Mouse (Mus musculus) heart, adult 11 months (tissue): ENCODE measurements around the gene Lrrc72.

Source experiments
- DNase-seq: peaks from one replicate; pipeline ENCODE4 v3.0.0; 2022

The Lrrc72 gene

GRCm38 (mm10) chr12:36253298-36253697, at the start of gene Lrrc72:
TSS of gene Lrrc72 (minus strand) at chr12:36253398.
- DNase-seq: no peak

- DNase-seq: no peak
Observed at GRCm38 (mm10) chr12:36302326-36302725, 49.1 kb upstream of the Lrrc72 start.

DNA sequence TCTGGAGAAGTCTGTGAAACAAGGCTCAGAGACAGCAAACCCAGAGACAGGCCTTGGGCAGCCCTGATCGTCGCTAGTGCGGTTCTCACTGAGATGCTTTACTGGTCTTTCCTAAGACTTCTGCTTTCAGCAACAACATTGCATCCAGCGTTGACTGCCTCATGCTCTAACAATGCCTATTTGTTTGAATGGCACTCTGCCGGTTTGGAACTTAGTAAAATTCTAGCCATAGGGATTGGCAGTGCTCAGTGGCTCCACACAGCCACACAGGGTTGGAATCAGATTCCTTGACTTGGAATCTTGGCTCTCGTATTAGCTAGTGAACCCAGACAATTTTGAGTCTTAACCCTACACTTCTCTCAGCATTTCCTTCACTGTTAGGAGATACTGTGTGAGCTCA, 38.1 kb upstream of the Lrrc72 start:
- peak; percentile 46 for DNase-seq

GRCm38 (mm10) chr12:36290465-36290864, 37.3 kb upstream of the Lrrc72 start:
- no peak for DNase-seq

- DNase-seq: peak; percentile 93
Observed at GRCm38 (mm10) chr12:36289634-36290033, 36.4 kb upstream of the Lrrc72 start.

DNA sequence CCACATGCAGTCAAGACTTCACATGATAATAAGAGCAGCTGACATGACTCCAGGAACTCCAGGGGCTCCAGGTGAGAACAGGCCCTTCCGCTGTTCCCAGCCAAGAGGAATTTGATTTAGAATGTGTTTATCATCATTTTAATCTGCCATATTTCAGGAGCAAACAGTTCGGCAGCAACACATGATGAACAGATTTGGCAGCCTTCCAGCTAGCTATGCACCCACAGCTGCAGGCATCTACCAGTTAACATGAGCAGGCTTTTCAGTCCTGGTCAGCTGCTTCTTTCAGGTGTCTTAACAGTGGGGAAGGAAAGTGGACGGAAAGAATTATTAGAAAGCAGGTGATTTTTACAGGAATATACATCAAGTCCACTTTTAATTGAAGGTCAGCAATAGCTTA, 21.6 kb upstream of the Lrrc72 start:
- DNase-seq: no peak

- DNase-seq: no peak
Observed at GRCm38 (mm10) chr12:36267670-36268246, 14.6 kb upstream of the Lrrc72 start.

- no peak for DNase-seq
Observed at GRCm38 (mm10) chr12:36262116-36262721, 9.0 kb upstream of the Lrrc72 start.

DNA sequence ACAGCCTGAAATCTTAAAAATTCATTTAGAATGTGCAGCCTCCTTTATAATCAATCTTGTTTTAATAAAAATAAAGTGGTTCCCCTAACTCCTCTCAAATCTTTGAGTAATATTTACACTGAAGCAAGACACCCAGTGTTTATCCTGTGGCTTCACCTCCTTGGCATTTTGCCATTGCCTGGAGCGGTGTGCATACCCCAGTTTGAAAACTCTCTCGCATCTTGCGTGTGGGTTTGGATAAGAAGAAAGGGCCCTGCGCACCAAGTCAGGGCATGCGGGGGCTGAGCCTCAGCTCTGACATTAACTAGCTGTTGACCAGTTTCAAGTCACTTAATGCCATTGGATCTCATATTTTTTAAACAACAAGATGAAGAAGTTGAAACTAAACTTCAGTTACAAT, 2.2 kb upstream of the Lrrc72 start:
- DNase-seq: no peak

- no peak for DNase-seq
Observed at GRCm38 (mm10) chr12:36241171-36241570, 12.0 kb downstream of the Lrrc72 start.

GRCm38 (mm10) chr12:36231386-36231785, 21.8 kb downstream of the Lrrc72 start:
- DNase-seq: no peak

GRCm38 (mm10) chr12:36224392-36224791, 28.8 kb downstream of the Lrrc72 start:
- DNase-seq: peak; percentile 95

DNA sequence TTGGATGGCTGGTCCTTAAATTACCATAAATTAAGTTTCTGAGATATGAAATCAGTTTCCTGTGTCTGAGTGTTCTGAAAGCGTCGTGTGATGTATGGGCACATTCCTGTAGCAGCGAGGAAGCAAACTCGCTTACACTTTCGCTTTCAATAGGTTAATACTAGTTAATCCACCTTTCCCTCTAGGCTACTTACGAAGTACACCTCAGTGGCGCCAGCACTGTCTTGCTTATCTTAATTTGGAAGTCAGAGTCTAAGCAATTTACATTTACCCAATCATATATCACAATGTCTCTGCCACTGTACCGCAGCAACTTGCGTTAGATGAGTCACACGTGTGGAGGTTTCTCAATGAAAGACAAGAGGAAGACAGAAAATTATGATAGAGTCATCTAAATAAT, 36.3 kb downstream of the Lrrc72 start:
- no peak for DNase-seq

DNA sequence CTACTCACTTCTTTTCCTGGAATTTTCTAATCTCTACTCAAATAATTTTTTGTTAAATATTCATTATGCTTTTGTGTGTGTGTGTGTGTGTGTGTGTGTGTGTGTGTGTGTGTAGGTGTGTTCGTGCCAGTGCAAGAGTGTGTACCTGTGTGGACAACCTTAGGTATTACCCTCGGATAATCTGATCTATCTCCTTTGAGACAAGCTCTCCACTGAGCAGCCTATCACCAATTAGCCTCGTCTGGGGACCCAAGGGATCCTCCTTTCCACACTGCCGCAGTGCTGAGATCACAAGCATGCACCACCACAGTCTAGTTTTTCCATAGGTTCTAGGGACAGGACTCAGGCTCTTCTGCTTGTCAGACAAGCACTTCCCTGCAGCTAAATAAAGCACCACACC, 37.0 kb downstream of the Lrrc72 start:
- DNase-seq: no peak

- DNase-seq: no peak
Observed at GRCm38 (mm10) chr12:36215149-36215480, 38.1 kb downstream of the Lrrc72 start.

DNA sequence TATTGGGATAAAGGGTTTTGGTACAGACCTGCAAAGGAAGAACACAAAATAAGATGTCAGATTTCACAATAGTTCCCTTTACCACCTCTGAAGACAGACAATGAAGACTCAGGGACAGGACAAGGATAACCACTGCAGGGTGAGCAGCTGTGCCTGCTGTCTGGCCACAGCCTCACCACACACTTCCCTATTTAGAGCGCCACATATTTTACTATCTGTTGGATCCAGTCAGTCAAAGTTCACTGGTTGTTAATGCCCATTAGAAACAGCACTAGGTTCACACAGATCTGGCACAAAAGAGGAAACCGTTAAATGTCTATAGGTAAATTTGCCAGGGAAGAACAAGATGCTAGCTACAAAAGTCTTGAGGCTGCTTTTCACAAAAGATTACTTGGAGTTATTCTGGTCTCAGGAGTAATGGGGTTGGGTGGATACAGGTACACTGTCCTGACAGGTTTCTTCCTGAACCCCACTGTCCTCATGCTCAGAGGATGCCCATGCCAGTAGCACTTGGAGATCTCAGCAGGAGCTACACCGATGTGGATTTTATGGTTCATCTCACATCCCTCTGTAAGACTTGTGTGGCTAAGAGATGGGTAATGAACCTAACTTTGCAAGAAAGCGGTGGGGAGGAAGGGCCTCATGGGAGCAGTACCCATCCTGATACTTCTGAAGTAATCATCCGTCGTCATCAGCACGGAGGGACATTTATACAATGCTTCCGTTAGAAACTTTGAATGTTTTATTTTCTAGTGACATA, 38.6 kb downstream of the Lrrc72 start:
- DNase-seq: peak; percentile 41

- DNase-seq: no peak
Observed at GRCm38 (mm10) chr12:36210096-36210495, 43.1 kb downstream of the Lrrc72 start.

- DNase-seq: peak; percentile 78
Observed at GRCm38 (mm10) chr12:36208456-36208855, 44.7 kb downstream of the Lrrc72 start.

DNA sequence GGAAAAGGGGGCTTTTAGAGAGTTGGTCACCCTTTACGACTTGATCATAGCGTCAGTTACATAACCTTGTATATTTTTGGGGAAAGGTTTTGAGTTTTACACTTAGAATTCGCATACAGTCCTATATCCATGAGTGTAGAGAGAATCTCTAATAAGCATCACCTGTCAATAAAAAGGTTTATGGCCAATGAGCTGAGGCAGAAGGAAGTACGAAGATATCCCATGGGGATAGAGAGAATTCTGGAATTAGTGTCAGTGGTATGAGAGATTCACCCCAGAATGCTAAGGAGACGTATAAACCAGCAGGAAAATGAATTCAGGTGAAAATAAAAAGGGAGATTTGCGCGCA, 45.4 kb downstream of the Lrrc72 start:
- no peak for DNase-seq

GRCm38 (mm10) chr12:36207072-36207799, 46.0 kb downstream of the Lrrc72 start:
- peak; percentile 98 for DNase-seq

DNA sequence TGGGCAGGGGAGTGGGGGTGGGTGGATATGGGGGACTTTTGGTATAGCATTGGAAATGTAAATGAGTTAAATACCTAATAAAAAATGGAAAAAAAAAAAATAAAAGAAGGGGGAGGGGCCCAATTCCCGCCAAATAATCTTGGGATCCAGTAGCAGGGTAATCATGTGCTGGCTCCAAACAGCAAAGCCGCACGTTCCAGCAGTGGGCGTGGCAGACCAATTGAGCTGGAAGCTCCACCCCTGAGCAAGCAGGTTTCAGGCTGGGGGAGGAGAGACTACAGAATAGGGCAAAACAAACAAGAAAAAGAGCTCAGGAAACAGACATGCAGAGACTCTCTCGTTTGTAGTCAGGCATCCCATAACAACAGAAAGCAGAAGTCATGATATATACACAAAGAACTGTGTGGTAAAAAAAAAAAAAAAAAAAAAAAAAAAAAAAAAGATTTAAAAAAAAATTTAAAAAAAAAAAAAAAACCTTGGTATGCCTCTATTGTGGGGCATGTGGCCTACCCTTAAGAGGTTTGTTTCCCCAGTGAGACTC, 47.5 kb downstream of the Lrrc72 start:
- DNase-seq: peak; percentile 40

- DNase-seq: peak; percentile 85
Observed at GRCm38 (mm10) chr12:36194976-36195375, 58.2 kb downstream of the Lrrc72 start.

DNA sequence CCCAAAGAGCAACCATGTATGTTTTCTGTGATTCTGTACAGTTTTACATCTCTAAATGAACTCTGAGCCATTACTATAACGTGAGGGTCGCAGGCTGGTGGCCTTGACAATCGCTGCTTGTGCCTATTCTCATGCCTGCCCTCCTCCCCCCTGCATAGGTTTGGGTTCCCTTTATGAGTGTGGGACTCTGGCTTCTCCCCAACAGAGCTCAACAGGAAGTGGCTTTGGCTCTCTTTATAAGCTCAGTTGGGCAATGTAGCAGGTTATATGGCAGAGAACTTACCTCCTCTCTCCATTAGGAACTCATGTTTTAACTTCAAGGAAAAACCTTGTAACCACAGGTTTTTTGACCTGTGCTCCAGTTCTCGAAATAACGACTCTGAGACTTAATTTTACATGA, 62.9 kb downstream of the Lrrc72 start:
- DNase-seq: peak; percentile 35

DNA sequence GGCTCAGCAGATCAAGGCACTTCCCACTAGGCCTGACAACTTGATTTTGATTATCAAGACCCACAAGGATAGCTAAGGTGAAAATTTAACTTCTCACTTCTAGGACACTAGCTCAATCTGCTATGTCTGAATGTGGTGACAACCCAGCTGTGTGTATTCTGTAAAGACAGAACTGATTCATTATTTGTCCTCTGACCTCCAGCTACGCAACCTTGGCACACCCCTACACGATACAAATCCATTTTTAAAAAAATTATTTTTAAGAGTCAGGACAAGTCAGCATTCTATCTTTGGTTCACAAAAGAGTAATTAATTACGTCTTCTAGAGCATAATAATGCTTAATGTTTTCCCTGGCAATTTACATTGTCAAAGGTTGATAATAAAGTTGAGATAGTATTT, 63.6 kb downstream of the Lrrc72 start:
- DNase-seq: peak; percentile 23
